Mouse (Mus musculus) embryonic facial prominence, embryonic 14.5 days (tissue): ENCODE results near the gene Dusp18. TPM values are rescaled to one million over a fixed set of nuclear protein-coding genes. Genes with fewer than 3 reads are reported as not detected.
A peak's percentile ranks its signal among the peaks of the same experiment; 100 is the strongest.

Experiments used
- ATAC-seq: fragments of 200-750 bp; cut with Nextera tagmentation; 2 replicates; pipeline ENCODE4 v1.8.0; 2017; ENCODE audit warnings: low read depth, moderate number of reproducible peaks, moderate TSS enrichment
- DNase-seq: peaks from one replicate; pipeline ENCODE4 v3.0.0-alpha.2; 2015; ENCODE audit warnings: low spot score
- H3K27ac ChIP-seq: fragments of 300-500 bp; sonication (generic); replicated peaks from 2 replicates; pipeline ENCODE4 v1.5.1; 2014; ENCODE audit warnings: low read depth, mild to moderate bottlenecking, low read length, moderate library complexity
- H3K27me3 ChIP-seq: fragments of 300-500 bp; sonication (generic); replicated peaks from 2 replicates; pipeline ENCODE4 v1.6.1; 2014; ENCODE audit warnings: low read length; ENCODE audit not compliant: control insufficient read depth, insufficient read depth
- H3K36me3 ChIP-seq: fragments of 300-500 bp; sonication (generic); 2 replicates; pipeline ENCODE4 v1.6.1; 2014; ENCODE audit warnings: low read length, mixed read lengths; ENCODE audit not compliant: control insufficient read depth, insufficient read depth
- H3K4me1 ChIP-seq: fragments of 300-500 bp; sonication (generic); 2 replicates; pipeline ENCODE4 v1.6.1; 2014; ENCODE audit warnings: antibody characterized with exemption, low read length; ENCODE audit not compliant: control insufficient read depth, insufficient read depth
- H3K4me2 ChIP-seq: fragments of 300-500 bp; sonication (generic); 2 replicates; pipeline ENCODE4 v1.6.1; 2014; ENCODE audit warnings: low read depth, mild to moderate bottlenecking, low read length, moderate library complexity, mixed read lengths
- H3K4me3 ChIP-seq: fragments of 300-500 bp; sonication (generic); 2 replicates; pipeline ENCODE4 v1.5.1; 2014; ENCODE audit warnings: low read depth, mild to moderate bottlenecking, low read length
- H3K9ac ChIP-seq: fragments of 300-500 bp; sonication (generic); 2 replicates; pipeline ENCODE4 v1.6.1; 2014; ENCODE audit warnings: low read depth, mild to moderate bottlenecking, low read length, moderate library complexity, mixed read lengths
- H3K9me3 ChIP-seq: fragments of 300-500 bp; sonication (generic); 2 replicates; pipeline ENCODE4 v1.6.1; 2016; ENCODE audit warnings: low read length; ENCODE audit not compliant: control insufficient read depth
- WGBS: fragments of 180-500 bp; shearing (Covaris S2); extraction: QIAGEN DNeasy Blood & Tissue Kit; methylation state at CpG from one replicate; pipeline ENCODE4 v1.1.7; 2014; 5-methylcytosine and 5-hydroxymethylcytosine counted together
- polyA plus RNA-seq: library from polyadenylated mRNA; unstranded; fragments of >200 nt; fragmentation: Nextera tagmentation; extraction: Ambion mirVana; gene quantifications from 2 replicates; pipeline ENCODE4 v1.2.1, GENCODE M21; 2014

Gene Dusp18
- polyA plus RNA-seq, 1 experiment from 2014 or later: 10.5 TPM

DNA sequence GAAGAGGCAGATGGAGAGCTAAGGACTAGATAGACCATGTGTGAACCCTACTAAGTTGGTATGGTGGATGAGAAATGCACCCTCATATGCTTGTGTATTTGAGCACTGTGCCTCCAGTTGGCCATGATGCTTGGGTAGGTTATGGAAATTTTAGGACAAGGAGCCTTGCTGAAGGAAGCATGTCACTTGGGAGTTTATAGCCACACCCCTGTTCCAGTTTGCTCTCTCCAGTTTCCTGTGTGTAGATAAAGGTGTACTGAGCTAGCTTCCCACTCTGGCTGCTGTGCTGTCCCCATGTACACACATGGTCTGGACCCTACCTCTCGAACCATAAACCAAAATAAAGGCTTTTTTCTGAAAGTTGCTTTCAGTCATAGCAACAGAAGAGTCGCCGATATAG lies 40.9 kb upstream of the Dusp18 start:
- whole genome bisulfite sequencing: 88% methylated on average over 3 of the region's 3 CpGs
- Histone ChIP-seq H3K9ac (no peak overlapping the region), H3K27me3 (no peaks in the 10 kb centered on the region), H3K27ac (no peak overlapping the region), H3K36me3 (no peaks in the 10 kb centered on the region), H3K4me3 (no peak overlapping the region), H3K9me3 (no peaks in the 10 kb centered on the region), H3K4me1 (0 out of 2 replicates have a peak, but pooled peaks cover 2% of the 10 kb centered on the region), H3K4me2 (no peak overlapping the region)
- no peak for DNase-seq
- no peak for ATAC-seq

DNA sequence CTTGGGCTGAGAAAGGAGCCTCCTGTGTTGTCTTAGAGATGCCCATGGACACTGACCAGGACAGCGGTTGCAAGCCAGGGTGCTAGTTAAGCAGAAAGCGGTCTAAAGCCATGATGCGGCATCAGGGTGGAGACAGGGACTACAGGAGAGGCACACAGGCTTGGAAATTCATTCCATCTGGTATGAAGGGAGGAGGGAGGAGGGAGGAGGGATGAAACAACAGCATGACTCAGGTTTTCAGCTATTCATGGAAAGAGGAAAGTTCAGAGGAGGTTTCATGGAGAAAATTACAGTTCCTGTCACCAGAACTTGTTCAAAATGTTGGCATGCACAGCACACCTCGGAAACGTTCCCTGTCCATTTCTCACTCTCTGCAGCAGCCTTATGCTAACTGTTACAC lies 39.2 kb upstream of the Dusp18 start:
- 0 out of 2 replicates have a peak, but pooled peaks cover 1% of the 10 kb centered on the region for H3K4me1 ChIP-seq
- no peaks in the 10 kb centered on the region for H3K36me3 ChIP-seq
- H3K27me3 ChIP-seq: no peaks in the 10 kb centered on the region
- WGBS: 63% methylated on average over 5 of the region's 5 CpGs
- no peak overlapping the region for H3K27ac ChIP-seq
- DNase-seq: no peak
- H3K4me3 ChIP-seq: no peak overlapping the region
- ATAC-seq: no peak
- H3K9me3 ChIP-seq: no peaks in the 10 kb centered on the region
- H3K9ac ChIP-seq: no peak overlapping the region
- no peak overlapping the region for H3K4me2 ChIP-seq

DNA sequence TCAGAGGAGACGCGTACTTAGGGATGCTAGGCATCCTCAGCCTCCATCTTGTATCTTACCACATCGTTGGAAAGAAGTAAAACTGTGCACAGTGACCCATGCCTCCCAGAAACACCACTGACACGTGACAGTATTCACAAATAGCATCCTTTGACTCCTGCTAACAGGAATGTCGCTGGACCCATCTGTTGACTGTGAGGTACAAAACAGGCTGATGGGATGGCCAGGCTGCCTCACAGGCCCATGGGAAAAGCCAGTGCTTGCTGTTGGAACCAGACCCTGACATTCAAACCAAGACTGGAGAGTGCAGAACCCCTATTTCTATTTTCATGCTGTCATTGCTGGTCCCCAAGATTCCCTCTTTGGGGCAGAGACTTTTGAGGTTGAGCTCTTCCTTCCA lies 37.1 kb upstream of the Dusp18 start:
- no peaks in the 10 kb centered on the region for H3K9me3 ChIP-seq
- H3K36me3 ChIP-seq: no peaks in the 10 kb centered on the region
- DNase-seq: no peak
- H3K9ac ChIP-seq: no peak overlapping the region
- no peak for ATAC-seq
- peaks cover 3% of the 10 kb centered on the region; the same call in 1 of the 2 replicates for H3K27me3 ChIP-seq
- no peaks in the 10 kb centered on the region for H3K4me1 ChIP-seq
- whole genome bisulfite sequencing: 75% methylated on average over 5 of the region's 5 CpGs
- H3K4me3 ChIP-seq: no peak overlapping the region
- H3K27ac ChIP-seq: no peak overlapping the region
- H3K4me2 ChIP-seq: no peak overlapping the region

DNA sequence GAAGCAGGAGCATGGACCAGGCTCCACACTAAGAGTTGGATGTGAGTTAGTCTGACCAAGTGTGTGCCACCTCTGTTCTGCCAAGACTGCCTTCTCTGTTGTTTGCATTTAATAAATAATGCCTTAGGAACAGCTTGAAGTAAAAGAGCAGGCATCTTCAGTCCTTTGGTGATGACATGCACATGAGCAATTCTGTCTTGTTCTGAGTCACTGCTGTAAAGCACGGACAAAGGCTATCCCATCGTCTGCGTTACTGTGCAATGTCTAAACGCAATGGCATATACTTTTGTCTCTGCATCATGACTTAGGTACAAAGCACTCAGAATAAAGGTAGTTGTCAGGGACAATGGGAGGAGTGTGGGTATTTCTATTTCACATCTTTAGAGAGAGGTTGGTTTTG lies 35.3 kb upstream of the Dusp18 start:
- DNase-seq: no peak
- Histone ChIP-seq H3K9ac (no peak overlapping the region), H3K4me1 (peaks cover 4% of the 10 kb centered on the region; the same call in 1 of the 2 replicates), H3K27me3 (peaks cover 8% of the 10 kb centered on the region; the same call in 1 of the 2 replicates), H3K36me3 (no peaks in the 10 kb centered on the region), H3K4me3 (no peak overlapping the region), H3K4me2 (no peak overlapping the region), H3K9me3 (no peaks in the 10 kb centered on the region), H3K27ac (no peak overlapping the region)
- no peak for ATAC-seq
- WGBS: 100% methylated on average over 4 of the region's 4 CpGs

DNA sequence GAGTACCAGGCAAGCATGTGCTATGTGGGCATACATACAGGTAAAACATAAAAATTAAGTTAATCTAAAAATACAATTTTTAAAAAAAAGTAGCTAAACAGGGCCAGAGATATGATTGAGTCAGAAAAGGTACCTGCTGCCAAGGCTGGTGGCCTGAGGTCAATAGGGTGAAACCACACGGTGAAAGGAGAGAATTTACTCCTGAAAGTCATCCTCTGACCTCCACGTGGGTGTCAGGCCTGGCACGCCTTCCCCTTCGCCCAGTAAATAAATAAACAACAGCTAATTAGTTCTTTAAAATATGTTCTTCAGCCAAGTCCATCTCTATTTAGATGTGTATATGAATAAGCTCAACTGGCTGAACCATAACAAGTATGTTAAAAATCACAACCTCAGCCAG lies 34.7 kb upstream of the Dusp18 start:
- ATAC-seq (no peak), DNase-seq (no peak)
- Histone ChIP-seq H3K27me3 (peaks cover 10% of the 10 kb centered on the region; the same call in 1 of the 2 replicates), H3K36me3 (no peaks in the 10 kb centered on the region), H3K9me3 (no peaks in the 10 kb centered on the region), H3K9ac (no peak overlapping the region), H3K4me1 (peaks cover 4% of the 10 kb centered on the region; the same call in 1 of the 2 replicates), H3K4me3 (no peak overlapping the region), H3K4me2 (no peak overlapping the region), H3K27ac (no peak overlapping the region)
- WGBS: 66% methylated on average over 4 of the region's 4 CpGs

DNA sequence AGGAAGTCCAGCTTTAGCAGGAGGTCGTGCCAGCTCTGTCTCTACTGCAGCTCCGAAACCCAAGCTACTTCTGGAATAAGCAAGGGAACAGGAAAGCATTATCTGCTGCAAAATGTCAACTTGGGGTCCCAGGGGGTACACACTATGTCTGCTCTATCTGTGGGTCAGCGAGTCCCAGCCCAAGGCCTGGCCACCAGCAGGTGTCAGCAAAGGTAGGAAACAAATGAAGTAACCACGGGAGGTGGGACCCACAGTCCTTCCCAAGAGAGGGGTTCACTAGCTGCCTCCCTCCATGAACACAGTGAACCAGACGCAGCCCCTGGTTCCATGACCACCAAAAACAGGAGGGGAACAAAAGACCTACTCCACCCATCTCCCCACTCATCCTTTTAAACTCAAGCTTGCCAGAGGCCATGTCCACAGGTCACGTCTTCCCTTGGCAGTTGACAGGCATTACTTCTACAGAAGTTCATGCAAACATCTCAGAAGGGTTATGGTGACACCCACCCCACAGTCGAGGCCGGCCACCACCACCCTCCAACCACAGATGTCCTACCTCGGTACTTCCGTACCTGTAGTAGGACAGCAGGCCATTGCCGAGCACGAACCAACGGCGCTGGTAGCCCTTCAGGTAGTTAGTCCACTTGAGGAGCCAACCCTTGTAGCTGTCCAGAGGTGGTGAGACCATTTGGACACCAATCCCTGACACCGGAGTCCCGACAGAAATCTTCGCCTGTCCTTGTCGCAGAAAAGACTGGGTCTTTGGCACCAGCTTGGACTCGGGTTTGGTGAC lies 32.2 kb upstream of the Dusp18 start:
- H3K9ac ChIP-seq: peak overlapping the region; percentile 64

DNA sequence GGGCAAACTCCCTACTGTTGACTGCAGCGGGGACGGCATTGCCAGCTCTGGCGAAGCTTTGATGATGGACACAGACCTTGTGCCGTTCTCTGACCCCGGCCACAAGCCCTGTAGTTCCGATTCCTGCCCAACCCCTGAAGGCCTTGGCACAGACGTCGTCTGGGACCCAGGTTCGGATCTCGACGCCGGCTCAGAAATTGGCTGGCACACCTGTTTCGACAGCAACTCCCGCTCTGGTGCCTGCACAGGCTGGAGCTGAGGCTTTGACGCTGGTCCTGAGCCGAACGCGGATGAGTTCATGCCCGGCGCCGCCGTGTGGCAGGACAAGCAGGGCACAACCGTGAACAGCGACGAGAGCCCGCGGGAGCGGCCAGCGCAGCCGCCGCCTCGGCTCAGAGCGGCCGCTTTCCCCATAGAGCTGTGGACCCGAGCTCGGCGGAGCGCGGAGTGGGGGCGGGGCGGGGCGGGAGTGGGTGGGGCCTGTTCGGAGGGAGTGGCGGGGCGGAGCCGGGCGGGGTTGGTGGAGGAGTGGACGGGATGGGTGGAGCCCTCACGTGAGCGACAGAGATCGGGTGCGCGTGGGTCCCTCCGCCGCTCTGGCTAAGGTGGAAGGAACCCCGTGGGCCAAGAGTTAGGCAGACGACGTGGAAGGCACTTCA lies 31.5 kb upstream of the Dusp18 start, which contains the start of gene Osbp2:
Gene Osbp2, minus strand, starts transcription at position 450 of the 659 bp plus-strand sequence.
- H3K9me3 ChIP-seq: no peaks in the 10 kb centered on the region
- H3K27me3 ChIP-seq: peaks cover 18% of the 10 kb centered on the region
- 4% methylated on average over 46 of the region's 58 CpGs for WGBS
- H3K9ac ChIP-seq: peak within 1 kb of the TSS; percentile 64
- no peaks in the 10 kb centered on the region for H3K36me3 ChIP-seq
- DNase-seq (peak; percentile 83), ATAC-seq (peak; percentile 95)
- H3K4me3 ChIP-seq: peak within 1 kb of the TSS; percentile 52
- no peak within 1 kb of the TSS for H3K27ac ChIP-seq
- H3K4me2 ChIP-seq: peak within 1 kb of the TSS; percentile 70
- peaks cover 4% of the 10 kb centered on the region; the same call in 1 of the 2 replicates for H3K4me1 ChIP-seq

More for the DNA sequence above, 32.2 kb upstream of the Dusp18 start:
- peak overlapping the region; percentile 70 for H3K4me2 ChIP-seq
- H3K27me3 ChIP-seq: peaks cover 18% of the 10 kb centered on the region
- H3K27ac ChIP-seq: no peak overlapping the region
- DNase-seq: no peak
- no peaks in the 10 kb centered on the region for H3K36me3 ChIP-seq
- ATAC-seq: no peak
- peaks cover 4% of the 10 kb centered on the region; the same call in 1 of the 2 replicates for H3K4me1 ChIP-seq
- 73% methylated on average over 19 of the region's 19 CpGs for WGBS
- no peaks in the 10 kb centered on the region for H3K9me3 ChIP-seq
- H3K4me3 ChIP-seq: peak overlapping the region; percentile 52

DNA sequence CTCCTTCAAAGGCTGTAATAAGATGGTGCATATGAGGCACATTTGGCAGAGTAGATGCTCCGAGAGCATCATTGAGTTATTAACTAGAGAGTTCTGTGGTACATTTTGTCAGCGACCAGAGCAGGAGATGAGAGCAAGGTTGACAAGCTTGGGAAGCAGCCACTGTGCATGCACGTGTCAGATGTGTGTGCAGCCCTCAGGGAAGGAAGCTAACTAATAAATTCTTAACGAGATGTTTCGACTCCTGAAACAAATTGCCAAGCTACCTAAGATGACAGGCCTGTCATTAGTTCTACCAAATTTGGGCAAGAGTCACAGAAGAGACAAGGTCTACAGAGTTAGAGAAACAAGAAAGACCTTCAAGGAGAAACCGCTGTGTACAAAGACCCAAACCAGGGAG lies 30.7 kb upstream of the Dusp18 start:
- H3K36me3 ChIP-seq: no peaks in the 10 kb centered on the region
- ATAC-seq (peak; percentile 6; the same call in 1 of the 2 replicates), DNase-seq (no peak)
- H3K27ac ChIP-seq: no peak overlapping the region
- peaks cover 18% of the 10 kb centered on the region for H3K27me3 ChIP-seq
- WGBS: 23% methylated on average over 6 of the region's 6 CpGs
- no peaks in the 10 kb centered on the region for H3K9me3 ChIP-seq
- peak overlapping the region; percentile 70 for H3K4me2 ChIP-seq
- peak overlapping the region; percentile 52 for H3K4me3 ChIP-seq
- H3K4me1 ChIP-seq: peaks cover 4% of the 10 kb centered on the region; the same call in 1 of the 2 replicates
- peak overlapping the region; percentile 64; the same call in 1 of the 2 replicates for H3K9ac ChIP-seq
